Mouse (Mus musculus): ENCODE measurements around the gene Tmem40.
A peak's percentile ranks its signal among the peaks of the same experiment; 100 is the strongest.

The Tmem40 gene

GRCm38 (mm10) chr6:115770059-115770670, 8.0 kb upstream of the Tmem40 start:
- DNase-seq (ENCODE audit: low read depth, low spot score): no peak

- DNase-seq (ENCODE audit: low read depth, low spot score): no peak
Observed at GRCm38 (mm10) chr6:115768207-115768606, 6.0 kb upstream of the Tmem40 start.

GRCm38 (mm10) chr6:115767357-115767756, 5.1 kb upstream of the Tmem40 start:
- DNase-seq (ENCODE audit: low read depth, low spot score): no peak

- DNase-seq (ENCODE audit: low read depth, low spot score): peak; percentile 95
Observed at GRCm38 (mm10) chr6:115764179-115764578, 2.0 kb upstream of the Tmem40 start.

- no peak for DNase-seq (ENCODE audit: low read depth, low spot score)
Observed at GRCm38 (mm10) chr6:115760982-115761381, 1.2 kb downstream of the Tmem40 start.

- DNase-seq (ENCODE audit: low read depth, low spot score): peak; percentile 70
Observed at GRCm38 (mm10) chr6:115760137-115760536, 2.1 kb downstream of the Tmem40 start.

- DNase-seq (ENCODE audit: low read depth, low spot score): no peak
Observed at GRCm38 (mm10) chr6:115759461-115759860, 2.7 kb downstream of the Tmem40 start.

- DNase-seq (ENCODE audit: low read depth, low spot score): no peak
Observed at GRCm38 (mm10) chr6:115758981-115759435, 3.2 kb downstream of the Tmem40 start.

- DNase-seq (ENCODE audit: low read depth, low spot score): no peak
Observed at GRCm38 (mm10) chr6:115755536-115755935, 6.7 kb downstream of the Tmem40 start.

- no peak for DNase-seq (ENCODE audit: low read depth, low spot score)
Observed at GRCm38 (mm10) chr6:115746326-115746725, 15.9 kb downstream of the Tmem40 start.

- DNase-seq (ENCODE audit: low read depth, low spot score): peak; percentile 88
Observed at GRCm38 (mm10) chr6:115743569-115743968, 18.6 kb downstream of the Tmem40 start.

GRCm38 (mm10) chr6:115739056-115739455, 23.2 kb downstream of the Tmem40 start:
- no peak for DNase-seq (ENCODE audit: low read depth, low spot score)

GRCm38 (mm10) chr6:115734909-115735308, 27.3 kb downstream of the Tmem40 start:
- peak; percentile 88 for DNase-seq (ENCODE audit: low read depth, low spot score)

- peak; percentile 62 for DNase-seq (ENCODE audit: low read depth, low spot score)
Observed at GRCm38 (mm10) chr6:115732341-115732928, 29.8 kb downstream of the Tmem40 start.

GRCm38 (mm10) chr6:115730560-115731342, 31.5 kb downstream of the Tmem40 start:
- no peak for DNase-seq (ENCODE audit: low read depth, low spot score)

- DNase-seq (ENCODE audit: low read depth, low spot score): peak; percentile 85
Observed at GRCm38 (mm10) chr6:115727570-115727969, 34.6 kb downstream of the Tmem40 start.

GRCm38 (mm10) chr6:115727108-115727507, 35.1 kb downstream of the Tmem40 start:
- peak; percentile 87 for DNase-seq (ENCODE audit: low read depth, low spot score)

- DNase-seq (ENCODE audit: low read depth, low spot score): no peak
Observed at GRCm38 (mm10) chr6:115722246-115722645, 40.0 kb downstream of the Tmem40 start.

- DNase-seq (ENCODE audit: low read depth, low spot score): peak; percentile 90
Observed at GRCm38 (mm10) chr6:115717715-115718558, 44.3 kb downstream of the Tmem40 start.

GRCm38 (mm10) chr6:115717101-115717652, 45.0 kb downstream of the Tmem40 start:
- peak; percentile 52 for DNase-seq (ENCODE audit: low read depth, low spot score)

- peak; percentile 73 for DNase-seq (ENCODE audit: low read depth, low spot score)
Observed at GRCm38 (mm10) chr6:115711261-115711660, 50.9 kb downstream of the Tmem40 start.
